9 mouse cellular contexts compared by ENCODE assay signal in genomic region chr4:133093481-133094033, GRCm38 (mm10). TPM values are rescaled to one million over a fixed set of nuclear protein-coding genes. Genes with fewer than 3 reads are reported as not detected.
A peak's percentile ranks its signal among the peaks of the same experiment; 100 is the strongest.
DNase-seq lines count a peak whose midpoint lies in the region; ATAC-seq lines count a peak whose summit lies in the region.
"Had no signal": no experiment of that assay in that cellular context is flagged by ENCODE, and none has a peak within 500 bp of the region (broad histone marks: within the 10 kb centered on the region; RNA-seq: fewer than 3 reads in every experiment).

No protein-coding gene starts in this region.

- peak overlapping the region; percentile 92 for H3K27ac ChIP-seq in embryonic facial prominence, embryonic 14.5 days (replicated peaks; ENCODE audit: low read depth, low read length)
- 0 out of 2 replicates have a peak overlapping the region, but pooled peaks have one; percentile 24 for H3K27ac ChIP-seq in liver, embryonic 15.5 days (replicated peaks)

- DNase-seq in cerebellum, adult 9-11 months, result peak; percentile 55
- no peak for DNase-seq in cerebellum, postnatal 14 days
- no peak for DNase-seq in embryonic facial prominence, embryonic 14.5 days (ENCODE audit: low spot score)
- peak; percentile 39 for DNase-seq in induced T-regulatory cell, adult 2 months (ENCODE audit: low read depth)
- no peak for DNase-seq in ovary, postnatal 36 days (ENCODE audit: low spot score)
- DNase-seq in left cerebral cortex, postnatal 14 days (ENCODE audit: low spot score in 2 of 2), result no peak

- H3K4me3 ChIP-seq in embryonic facial prominence, embryonic 14.5 days (ENCODE audit: low read depth, low read length), result no peak overlapping the region
- no peak overlapping the region for H3K4me3 ChIP-seq in liver, embryonic 15.5 days (replicated peaks)
- H3K4me3 ChIP-seq: erythroblast, embryonic 14.5 days had no signal

- H3K36me3 ChIP-seq in embryonic facial prominence, embryonic 14.5 days (ENCODE audit: control insufficient read depth, insufficient read depth, low read length), result no peaks in the 10 kb centered on the region
- no peaks in the 10 kb centered on the region for H3K36me3 ChIP-seq in liver, embryonic 15.5 days (replicated peaks)

- H3K4me1 ChIP-seq in embryonic facial prominence, embryonic 14.5 days (ENCODE audit: control insufficient read depth, insufficient read depth, low read length), result peaks cover 63% of the 10 kb centered on the region
- peaks cover 54% of the 10 kb centered on the region for H3K4me1 ChIP-seq in liver, embryonic 15.5 days (replicated peaks)

- H3K9me3 ChIP-seq in embryonic facial prominence, embryonic 14.5 days (ENCODE audit: control insufficient read depth, low read length), result no peaks in the 10 kb centered on the region
- no peaks in the 10 kb centered on the region for H3K9me3 ChIP-seq in liver, embryonic 15.5 days (replicated peaks)

- no peak overlapping the region for H3K4me2 ChIP-seq in embryonic facial prominence, embryonic 14.5 days (ENCODE audit: low read depth, low read length)
- no peak overlapping the region for H3K4me2 ChIP-seq in liver, embryonic 15.5 days

- intact Hi-C loops in left cerebral cortex, postnatal 14 days (cut with DNase I), result no loop called here

- 19% methylated on average over 6 of the region's 6 CpGs for WGBS in embryonic facial prominence, embryonic 14.5 days
- 21% methylated on average over 6 of the region's 6 CpGs for WGBS in liver, embryonic 15.5 days (ENCODE audit: insufficient replicate concordance)

- H3K27me3 ChIP-seq in embryonic facial prominence, embryonic 14.5 days (replicated peaks; ENCODE audit: control insufficient read depth, insufficient read depth, low read length), result no peaks in the 10 kb centered on the region
- peaks cover 65% of the 10 kb centered on the region for H3K27me3 ChIP-seq in liver, embryonic 15.5 days

- ATAC-seq in embryonic facial prominence, embryonic 14.5 days (ENCODE audit: low read depth), result no peak
- ATAC-seq in liver, embryonic 15.5 days (ENCODE audit: insufficient read depth), result no peak
- no peak for ATAC-seq in inflammation-experienced regulatory T-cells, adult 6 months

- H3K9ac ChIP-seq in embryonic facial prominence, embryonic 14.5 days (ENCODE audit: low read depth, low read length), result peak overlapping the region; percentile 34; the same call in 1 of the 2 replicates
- H3K9ac ChIP-seq in liver, embryonic 15.5 days, result no peak overlapping the region

RNA-seq across cellular contexts. Expression of gene Wasf2, which starts 36.7 kb away (rescaled TPM):
- 83.4 and 92.4 TPM in 2 replicates for polyA plus RNA-seq in embryonic facial prominence, embryonic 14.5 days (2014; fragmentation: Nextera tagmentation; extraction: Ambion mirVana)
- 44.0 and 52.0 TPM in 2 replicates for polyA plus RNA-seq in liver, embryonic 15.5 days (2015; fragmentation: Nextera tagmentation; extraction: Ambion mirVana)
- 100 to 1,000 TPM in 1 of 3 experiments, 10 to 100 TPM in 2; 70.4 to 110 (median 79.7) TPM for polyA plus RNA-seq in inflammation-experienced regulatory T-cells, adult 6 months (2017; shearing (Covaris generic))
- total RNA-seq in left cerebral cortex, postnatal 14 days (2021), result 10 to 100 TPM; 27.3 to 34.8 TPM

Comparison
In these comparisons a context has a peak if more than half of its experiments do, and no peak if none do; other contexts are left out.
1. DNase-seq: peak in cerebellum, adult 9-11 months (single experiment) and induced T-regulatory cell, adult 2 months (single experiment); none in cerebellum, postnatal 14 days (0 of 2), embryonic facial prominence, embryonic 14.5 days (single experiment), ovary, postnatal 36 days (single experiment) and left cerebral cortex, postnatal 14 days (0 of 2).